Mouse (Mus musculus) lung, postnatal 14 days (tissue): ENCODE measurements at regions not wholly inside any gene's neighbourhood (a gene's known extent, or its start where the extent isn't known, plus 50 kb on each side); places are given as distances from the start of the nearest gene placed in this dataset.

Experiments used
- DNase-seq: peaks from one replicate; pipeline ENCODE4 v3.0.0; 2021

DNA sequence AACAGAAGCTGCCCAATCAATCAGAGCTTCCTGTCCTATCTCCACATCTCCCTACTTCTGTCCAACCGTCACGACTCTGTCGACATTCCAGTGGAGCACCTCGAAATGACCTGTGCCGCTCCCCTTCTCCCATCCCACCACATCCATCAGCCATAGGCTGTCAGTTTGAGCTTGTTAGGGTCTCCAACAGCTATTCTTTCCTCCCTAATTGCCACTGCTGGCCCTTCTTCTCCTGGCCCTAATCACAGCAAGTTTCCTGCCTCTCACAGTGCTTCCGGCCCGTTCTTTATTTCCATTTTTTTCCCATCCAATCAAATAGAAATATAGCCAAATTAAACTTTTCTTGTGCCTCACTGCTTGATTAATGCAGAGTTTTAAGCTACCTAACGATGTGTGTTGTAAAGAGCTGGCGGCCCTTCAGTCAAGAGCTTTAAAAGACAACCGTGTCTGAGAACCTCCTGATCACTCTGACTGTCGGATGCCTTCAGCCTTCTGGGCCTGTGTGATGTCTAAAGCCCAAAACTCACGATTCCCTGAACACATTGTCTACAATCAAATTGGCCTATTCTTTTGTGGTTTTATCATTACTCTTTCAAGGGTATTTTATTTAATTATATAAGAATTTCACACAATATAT lies 270.3 kb downstream of the Tgfb2 start:
- DNase-seq: no peak

DNA sequence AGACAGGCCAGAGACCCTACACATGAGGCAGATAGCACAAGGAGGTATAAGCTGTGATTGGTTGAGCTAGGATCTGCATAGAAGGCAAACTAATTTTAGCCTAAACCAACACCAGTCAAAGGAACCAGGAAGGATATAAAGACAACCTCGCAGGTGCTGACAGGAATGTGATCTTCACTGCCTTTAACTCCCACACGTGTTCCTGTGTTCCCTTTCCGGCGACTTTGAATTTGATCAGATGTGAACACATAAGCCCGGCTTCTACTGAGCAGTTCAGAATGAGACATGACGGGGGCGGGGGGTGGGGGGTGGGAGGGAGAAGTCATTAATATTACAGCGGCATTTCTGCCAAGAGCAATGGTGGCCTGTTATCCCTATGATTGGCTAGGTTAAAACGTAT lies 271.0 kb downstream of the Tgfb2 start:
- DNase-seq: no peak

DNA sequence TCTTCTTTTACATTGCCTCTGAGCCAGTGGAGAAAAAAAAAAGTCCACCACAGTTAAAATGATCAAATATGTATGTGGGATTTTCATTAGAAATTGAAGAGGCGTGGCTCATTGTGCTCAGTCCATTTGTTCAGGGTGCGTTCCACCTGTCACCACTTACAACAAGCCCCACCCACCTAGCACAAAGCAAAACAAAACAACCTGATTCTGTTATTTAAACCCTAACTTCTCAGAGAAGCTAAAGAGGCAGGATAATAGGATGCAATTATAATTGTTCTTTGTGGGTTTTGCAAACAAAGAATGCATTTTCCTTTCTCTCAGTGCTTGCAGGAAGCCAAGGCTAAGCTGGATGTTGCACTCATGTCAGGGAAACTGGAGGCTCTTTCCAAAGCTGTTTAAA lies 271.8 kb downstream of the Tgfb2 start:
- DNase-seq: no peak

DNA sequence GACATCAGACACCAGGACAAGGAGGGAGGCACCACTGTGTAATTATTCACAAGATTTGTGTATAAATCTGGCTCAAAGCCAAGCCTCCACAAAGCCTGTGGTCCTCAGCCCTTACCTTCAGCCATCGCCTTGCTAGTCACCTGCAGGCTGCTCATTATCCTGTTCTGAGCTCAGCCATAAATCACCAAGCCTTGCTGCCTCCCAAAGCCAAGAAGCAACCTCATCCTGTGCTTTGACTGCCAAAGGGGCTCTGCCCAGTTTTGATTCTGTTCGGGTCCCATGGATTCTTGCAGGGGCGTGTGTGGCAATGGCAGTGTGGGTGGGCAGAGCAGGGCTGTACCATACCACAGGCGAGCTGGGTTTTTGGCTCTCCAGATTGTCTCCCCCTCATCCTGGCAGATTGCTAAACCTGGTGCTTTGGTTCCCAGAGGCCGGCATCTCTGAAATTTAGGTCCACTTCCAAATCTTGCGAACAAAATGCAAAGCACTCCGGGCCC lies 272.6 kb downstream of the Tgfb2 start:
- no peak for DNase-seq

DNA sequence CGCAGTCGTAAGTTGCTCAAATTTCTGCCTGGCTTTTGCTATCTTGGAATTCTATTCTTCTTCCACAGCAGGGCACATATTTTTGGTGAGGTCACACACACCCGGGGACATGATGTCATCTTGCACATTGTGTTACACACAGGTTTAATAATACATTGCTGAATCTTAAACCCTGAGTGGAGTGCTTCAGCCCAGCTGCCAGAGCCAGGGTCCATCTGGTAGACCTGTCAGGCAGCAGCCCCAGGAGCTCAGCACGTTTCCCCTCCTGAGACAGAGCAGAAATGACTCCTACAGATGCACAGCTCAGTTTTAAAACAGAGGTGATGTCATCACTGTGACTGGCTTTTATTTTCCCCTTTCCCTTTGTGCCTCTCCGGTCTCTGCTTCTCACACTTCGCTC lies 280.4 kb downstream of the Tgfb2 start:
- DNase-seq: no peak

DNA sequence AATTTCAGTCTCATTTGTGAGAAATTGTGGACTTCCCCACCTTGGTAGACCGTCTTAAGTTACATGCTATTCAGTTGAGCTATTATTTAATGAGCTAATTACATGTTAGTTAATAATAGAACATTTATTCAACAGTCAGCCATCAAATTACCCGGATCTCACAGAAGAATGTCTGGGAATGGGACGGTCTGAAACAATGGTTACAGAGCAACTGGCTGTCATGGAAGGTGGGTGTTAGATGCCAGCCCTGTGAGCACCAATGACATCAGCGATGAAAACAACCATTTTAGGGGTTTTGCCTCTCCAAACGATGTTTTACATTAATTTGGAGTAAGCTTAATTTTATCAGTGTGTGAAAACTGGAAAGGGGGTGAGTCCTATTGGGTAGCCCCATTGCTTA lies 281.7 kb downstream of the Tgfb2 start:
- DNase-seq: no peak

- DNase-seq: no peak
These were observed 288.7 kb downstream of the Tgfb2 start for GRCm38 (mm10) chr1:186417101-186417500.

DNA sequence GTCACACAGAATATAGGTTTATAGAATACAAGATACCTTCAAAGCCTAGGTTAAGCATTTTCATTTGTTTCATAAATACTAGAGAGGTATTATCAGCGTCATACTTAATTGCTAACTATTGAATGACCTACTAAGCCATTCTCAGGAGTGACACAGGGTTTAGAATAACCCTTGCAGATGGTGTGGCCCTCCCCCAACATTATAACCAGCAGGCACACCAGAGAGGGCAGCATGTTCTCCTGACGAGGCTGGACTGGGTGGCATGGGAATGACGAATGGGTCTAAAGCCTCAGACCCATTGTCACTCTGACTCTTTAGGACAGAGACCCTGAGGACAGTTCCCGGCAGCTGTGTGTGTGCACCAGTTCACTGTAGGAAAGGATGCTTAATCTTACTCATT lies 290.5 kb downstream of the Tgfb2 start:
- no peak for DNase-seq

- no peak for DNase-seq
These were observed 291.9 kb downstream of the Tgfb2 start for GRCm38 (mm10) chr1:186413886-186414245.

- no peak for DNase-seq
These were observed 292.5 kb downstream of the Tgfb2 start for GRCm38 (mm10) chr1:186413064-186413885.

DNA sequence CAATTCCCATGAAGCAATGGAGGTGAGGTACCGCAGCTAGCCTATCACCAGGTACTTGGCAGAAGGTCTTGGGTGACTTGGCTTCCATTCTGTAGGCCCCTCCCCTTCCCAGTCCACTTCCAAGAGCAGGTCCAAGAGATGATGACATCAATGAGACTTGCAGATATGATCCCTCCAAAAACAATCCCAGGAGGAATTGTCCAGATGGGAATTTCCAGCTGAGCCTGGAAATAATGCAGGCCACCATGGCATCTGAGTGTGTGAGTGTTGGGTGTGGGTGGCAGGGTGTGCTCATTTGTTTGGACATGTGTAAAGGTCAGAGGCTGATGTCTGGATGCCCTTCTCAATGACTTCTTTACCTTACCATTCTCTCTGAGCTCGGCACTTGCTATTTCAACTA lies 293.5 kb downstream of the Tgfb2 start:
- no peak for DNase-seq

DNA sequence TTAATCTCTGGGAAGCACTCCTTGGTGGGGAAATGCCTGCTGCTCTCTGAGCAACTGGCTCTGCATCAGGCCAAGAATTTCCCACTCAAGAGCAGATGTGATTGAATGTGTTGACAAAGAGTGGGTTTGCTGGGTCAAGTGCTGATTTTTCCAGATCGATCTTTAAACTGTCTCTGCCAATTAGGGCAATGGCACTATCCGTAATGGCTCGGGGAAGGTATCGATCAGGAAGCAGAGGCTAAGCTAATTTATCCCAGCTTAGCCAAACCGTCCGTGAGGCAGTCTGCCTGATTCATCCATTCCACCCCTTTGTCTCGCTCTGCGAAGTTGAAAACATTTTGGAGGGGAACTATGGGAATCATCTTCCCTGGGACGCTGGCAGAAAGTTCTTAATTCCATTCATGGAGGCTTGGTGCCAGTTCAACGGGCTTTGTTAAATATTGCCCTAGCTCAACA lies 291.9 kb upstream of the Lyplal1 start:
- DNase-seq: no peak

GRCm38 (mm10) chr1:186407656-186408055 lies 290.5 kb upstream of the Lyplal1 start:
- DNase-seq: no peak

DNA sequence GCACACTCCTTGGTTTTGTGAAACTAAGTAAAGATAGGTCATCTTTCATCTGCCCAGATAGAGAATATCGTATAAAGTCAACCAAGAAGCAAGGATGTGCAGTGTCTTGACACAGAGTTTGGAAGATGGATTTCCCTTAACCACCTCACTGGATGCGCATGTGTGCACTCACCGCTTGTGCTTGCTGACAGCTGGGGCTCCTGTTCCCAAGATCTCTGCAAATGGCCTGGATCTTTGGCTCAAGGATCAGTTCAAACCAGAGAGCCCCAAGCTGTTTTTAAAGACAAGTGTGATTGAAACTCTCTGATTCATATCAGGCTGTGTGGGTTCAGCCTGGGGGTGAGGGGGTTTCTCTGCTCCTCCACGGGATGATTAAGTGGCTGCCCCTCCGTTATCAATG lies 288.6 kb upstream of the Lyplal1 start:
- DNase-seq: no peak

DNA sequence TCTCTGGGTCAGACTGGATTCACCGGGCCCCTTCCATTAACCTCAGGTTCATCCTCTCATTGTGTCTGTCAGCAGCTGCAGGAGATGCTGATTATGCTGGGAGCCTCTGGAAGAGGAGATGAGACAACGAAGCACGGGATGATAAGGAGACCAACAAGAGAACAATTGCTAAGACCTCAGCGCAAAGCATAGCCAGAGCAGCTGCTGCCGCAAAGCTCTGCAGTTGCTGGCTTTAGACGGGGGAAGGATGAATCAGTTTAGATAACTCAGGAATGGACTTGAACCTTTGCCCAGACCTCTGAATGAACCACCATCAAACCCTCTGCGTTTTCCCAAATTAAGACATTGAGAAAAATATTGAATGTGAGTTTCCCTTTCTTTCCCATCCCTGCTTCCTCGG lies 282.7 kb upstream of the Lyplal1 start:
- no peak for DNase-seq

- peak; percentile 24 for DNase-seq
These were observed 275.9 kb upstream of the Lyplal1 start for GRCm38 (mm10) chr1:186393005-186393404.

GRCm38 (mm10) chr1:186384440-186384839 lies 267.3 kb upstream of the Lyplal1 start:
- DNase-seq: no peak

DNA sequence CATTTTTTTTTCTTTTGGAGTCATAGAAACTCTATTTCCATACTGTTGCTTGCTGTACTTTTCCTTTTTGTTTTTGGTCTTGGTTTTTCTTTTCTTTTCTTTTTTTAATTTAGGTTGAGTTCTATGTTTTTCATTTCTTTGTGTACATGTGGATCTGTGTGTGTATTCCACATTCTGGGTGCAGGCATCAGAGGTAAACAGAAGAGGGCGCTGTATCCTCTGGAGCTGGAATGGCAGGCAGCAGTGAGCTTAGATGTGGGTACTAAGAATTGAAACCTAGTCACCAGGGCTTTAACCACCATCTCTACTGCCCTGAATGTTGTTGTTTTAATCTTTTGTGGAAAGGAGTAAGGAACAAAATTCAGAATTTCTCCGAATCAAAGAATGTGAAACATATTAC lies 266.3 kb upstream of the Lyplal1 start:
- no peak for DNase-seq

DNA sequence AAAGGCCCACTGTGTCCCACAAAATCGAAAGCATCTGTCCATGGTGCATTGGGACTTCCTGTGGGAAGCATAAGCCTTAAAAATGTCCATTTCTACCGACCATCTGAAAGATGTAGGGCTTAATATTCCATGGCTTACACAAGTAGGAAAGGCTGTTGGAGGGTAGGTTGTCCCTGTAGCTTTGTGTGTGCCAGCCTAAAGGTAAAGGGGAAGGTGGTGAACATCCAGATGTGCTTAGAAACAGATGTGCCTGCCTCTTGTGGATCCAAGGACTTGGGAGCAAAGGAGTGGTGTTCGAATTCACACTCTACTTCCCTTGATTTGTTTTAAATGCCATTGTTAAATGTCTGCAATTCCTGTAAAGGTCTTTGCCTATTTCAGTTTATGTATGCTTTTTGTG lies 265.9 kb upstream of the Lyplal1 start:
- no peak for DNase-seq

- DNase-seq: no peak
These were observed 263.1 kb upstream of the Lyplal1 start for GRCm38 (mm10) chr1:186379938-186380847.

DNA sequence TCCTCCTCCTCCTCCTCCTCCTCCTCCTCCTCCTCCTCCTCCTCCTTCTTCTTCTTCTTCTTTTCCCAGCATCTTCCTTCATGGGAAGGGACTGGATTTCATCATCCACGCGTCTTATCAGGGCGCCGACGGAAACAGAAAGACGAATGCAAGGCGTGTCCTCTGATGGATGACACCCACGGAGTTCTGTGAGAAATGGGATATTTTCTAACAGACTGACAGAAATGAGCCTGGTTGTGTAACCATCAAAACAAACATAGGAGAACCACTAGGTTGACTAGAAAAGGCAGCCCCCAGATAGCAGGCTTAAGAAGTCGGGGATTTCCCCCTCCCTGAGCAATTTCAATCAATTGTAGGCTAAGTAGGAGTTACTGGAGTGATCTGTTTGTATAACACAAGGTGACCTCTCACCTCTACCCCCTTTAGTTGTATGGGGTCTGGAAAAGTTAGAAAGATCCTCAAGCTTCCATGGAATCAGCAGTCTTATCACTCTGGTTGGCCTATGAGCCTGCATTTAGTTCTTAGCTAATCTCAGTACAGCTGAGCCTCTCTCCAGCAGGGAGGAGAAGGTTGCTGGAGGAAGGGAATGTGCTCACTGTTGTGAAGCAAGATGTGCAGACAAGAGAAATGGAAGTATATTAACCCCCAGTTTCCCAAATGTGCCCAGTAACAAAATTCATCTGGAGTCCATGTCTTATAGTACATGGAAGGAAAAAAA lies 260.0 kb upstream of the Lyplal1 start:
- peak; percentile 3 for DNase-seq

DNA sequence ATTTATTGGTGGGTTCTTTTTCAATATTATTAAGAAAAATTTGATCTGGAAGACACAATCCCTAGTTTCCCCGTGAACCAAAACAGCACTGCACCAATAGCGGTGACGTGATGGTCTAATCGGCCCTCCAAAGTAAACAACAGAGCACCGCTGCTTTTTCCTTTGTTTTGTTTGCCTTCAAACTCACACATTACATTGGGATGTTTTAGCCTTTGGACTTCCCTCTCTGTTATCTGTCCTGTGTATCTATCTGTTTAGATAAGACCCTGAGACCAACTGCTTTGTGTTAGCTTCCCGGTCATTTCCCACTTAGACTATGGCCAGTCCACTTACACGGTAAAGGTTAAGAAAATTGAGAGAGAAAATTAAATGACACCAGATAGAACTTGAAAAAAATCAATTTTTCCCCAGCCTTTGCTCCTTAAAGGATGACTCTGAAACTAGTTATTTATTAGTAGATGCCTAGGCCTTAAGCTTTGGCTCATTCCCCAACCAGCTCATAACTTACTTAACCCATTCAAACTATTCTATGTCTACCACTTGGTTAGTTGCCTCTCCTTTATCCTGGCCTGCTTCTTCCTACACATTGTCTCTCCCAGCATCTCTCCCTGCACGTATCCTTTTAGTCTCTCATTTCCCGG lies 257.0 kb upstream of the Lyplal1 start:
- DNase-seq: no peak
